ENCODE assay signal across 17 mouse cellular contexts in the genomic region with DNA sequence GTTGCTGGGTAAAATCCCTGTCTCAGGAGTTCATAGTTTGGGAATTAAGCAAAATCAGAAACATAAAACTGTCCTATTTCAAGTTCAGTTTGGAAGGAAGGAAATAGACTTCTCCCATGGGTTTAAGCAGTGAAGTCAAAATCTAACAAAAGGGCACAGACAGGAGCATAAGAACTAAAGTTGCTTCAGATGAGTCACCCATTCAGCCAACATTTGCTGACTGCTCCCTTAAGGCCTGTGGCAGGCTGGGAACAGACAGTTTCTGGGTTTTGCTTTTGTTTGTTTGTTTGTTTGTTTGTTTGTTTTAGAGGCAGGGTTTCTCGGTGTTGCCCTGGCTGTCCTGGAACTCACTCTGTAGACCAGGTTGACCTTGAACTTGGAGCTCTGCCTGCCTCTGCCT.
"Had no signal": no experiment of that assay in that cellular context is flagged by ENCODE, and none has a peak within 500 bp of the region (broad histone marks: within the 10 kb centered on the region; RNA-seq: fewer than 3 reads in every experiment).

No protein-coding gene starts in this region.

- H3K4me3 ChIP-seq: megakaryocyte, embryonic 14.5 days; midbrain, embryonic 13.5 days; midbrain, embryonic 15.5 days; neural tube, embryonic 12.5 days had no signal

- H3K27ac ChIP-seq: macrophage; midbrain, embryonic 13.5 days; midbrain, embryonic 15.5 days; neural tube, embryonic 12.5 days had no signal

- H3K9ac ChIP-seq: lung, embryonic 14.5 days; midbrain, embryonic 13.5 days; midbrain, embryonic 15.5 days; neural tube, embryonic 12.5 days had no signal

- H3K4me1 ChIP-seq: midbrain, embryonic 13.5 days; neural tube, embryonic 12.5 days had no signal

- ATAC-seq: midbrain, embryonic 13.5 days; midbrain, embryonic 15.5 days had no signal

- H3K36me3 ChIP-seq: midbrain, embryonic 13.5 days; midbrain, embryonic 15.5 days; neural tube, embryonic 12.5 days had no signal

- DNase-seq: lung, adult 18-20 months; lung, embryonic 14.5 days; lung, postnatal 10 days; lung, postnatal 36 days; retina, postnatal 1 day; right cerebral cortex, adult 18-20 months; right cerebral cortex, postnatal 25 days; right cerebral cortex, postnatal 4 days; spleen, adult 18-20 months; thymus, adult 18-20 months; thymus, postnatal 14 days; thymus, postnatal 36 days had no signal

- H3K27me3 ChIP-seq: midbrain, embryonic 13.5 days; midbrain, embryonic 15.5 days; neural tube, embryonic 12.5 days had no signal
